8 mouse cellular contexts compared by ENCODE assay signal in the genomic region with DNA sequence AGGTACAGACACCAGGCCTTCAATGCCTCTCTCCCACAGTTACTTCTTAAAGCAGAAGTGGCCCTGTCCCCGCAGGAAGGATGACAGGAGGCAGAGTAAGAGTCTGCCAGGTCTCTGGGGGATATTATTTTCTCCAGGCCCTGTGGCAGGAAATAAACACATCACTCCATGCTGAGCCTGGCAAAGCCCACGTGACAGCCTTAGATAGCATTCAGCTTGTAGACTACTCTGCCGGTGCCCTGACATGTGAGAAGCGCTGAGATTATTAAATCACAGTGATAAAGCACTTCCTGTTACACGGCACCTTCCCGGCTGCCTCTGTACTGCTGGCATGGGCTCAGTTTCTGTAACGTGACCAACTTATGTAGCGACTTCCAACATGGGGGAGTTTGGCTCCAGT.
DNase-seq lines count a peak whose midpoint lies in the region; ATAC-seq and TF ChIP-seq lines count a peak whose summit lies in the region.

No protein-coding gene starts in this region.

- no peak overlapping the region for H3K4me3 ChIP-seq in lung, postnatal 0 days (ENCODE audit: low read depth, low read length)
- H3K4me3 ChIP-seq in intestine, embryonic 15.5 days (replicated peaks) = no peak overlapping the region

- peak; percentile 4 for DNase-seq in gastrocnemius, adult 18-20 months (ENCODE audit: low spot score)
- DNase-seq in gastrocnemius, postnatal 25 days = no peak
- no peak for DNase-seq in lung, postnatal 0 days (ENCODE audit: low spot score)
- DNase-seq in lung, adult 18-20 months = no peak
- peak; percentile 8 for DNase-seq in skeletal muscle tissue, adult 2 months (ENCODE audit: low read depth, low spot score)
- no peak for DNase-seq in ovary, postnatal 14 days (ENCODE audit: low spot score)
- DNase-seq in cerebellum, adult 9-11 months = no peak

- no peaks in the 10 kb centered on the region for H3K9me3 ChIP-seq in lung, postnatal 0 days (ENCODE audit: low read length)
- no peaks in the 10 kb centered on the region for H3K9me3 ChIP-seq in intestine, embryonic 15.5 days

- H3K4me1 ChIP-seq in lung, postnatal 0 days (ENCODE audit: insufficient read depth, low read depth, low read length) = no peaks in the 10 kb centered on the region
- H3K4me1 ChIP-seq in intestine, embryonic 15.5 days (replicated peaks) = peaks cover 27% of the 10 kb centered on the region

- TF ChIP-seq CTCF in lung, postnatal 0 days (IDR thresholded peaks at IDR 0.05) = no peak

- ATAC-seq in lung, postnatal 0 days = peak; percentile 46; the same call in 1 of the 2 replicates
- ATAC-seq in intestine, embryonic 15.5 days = no peak

- H3K36me3 ChIP-seq in lung, postnatal 0 days (ENCODE audit: insufficient read depth, low read length) = no peaks in the 10 kb centered on the region
- H3K36me3 ChIP-seq in intestine, embryonic 15.5 days = no peaks in the 10 kb centered on the region

- TF ChIP-seq EP300 in lung, postnatal 0 days (IDR thresholded peaks at IDR 0.05) = no peak

- no peaks in the 10 kb centered on the region for H3K27me3 ChIP-seq in lung, postnatal 0 days (replicated peaks; ENCODE audit: insufficient read depth, low read length)
- H3K27me3 ChIP-seq in intestine, embryonic 15.5 days (replicated peaks) = no peaks in the 10 kb centered on the region

- H3K27ac ChIP-seq in lung, postnatal 0 days (ENCODE audit: low read length) = no peak overlapping the region
- H3K27ac ChIP-seq in intestine, embryonic 15.5 days = 0 out of 2 replicates have a peak overlapping the region, but pooled peaks have one; percentile 1

- H3K4me2 ChIP-seq in lung, postnatal 0 days (replicated peaks; ENCODE audit: low read depth, low read length) = no peak overlapping the region
- H3K4me2 ChIP-seq in intestine, embryonic 15.5 days (replicated peaks) = no peak overlapping the region

- 11% methylated on average over 8 of the region's 8 CpGs for WGBS in lung, postnatal 0 days
- WGBS in intestine, embryonic 15.5 days = 20% methylated on average over 8 of the region's 8 CpGs

- no peak overlapping the region for H3K9ac ChIP-seq in lung, postnatal 0 days (replicated peaks; ENCODE audit: low read depth)
- H3K9ac ChIP-seq in intestine, embryonic 15.5 days = no peak overlapping the region

Comparison
In these comparisons a context has a peak if more than half of its experiments do, and no peak if none do; other contexts are left out.
1. DNase-seq: peak in gastrocnemius, adult 18-20 months (single experiment) and skeletal muscle tissue, adult 2 months (single experiment); none in gastrocnemius, postnatal 25 days (single experiment), lung, postnatal 0 days (single experiment), lung, adult 18-20 months (0 of 2), ovary, postnatal 14 days (single experiment) and cerebellum, adult 9-11 months (single experiment).